In genomic region chr5:133264976-133265375, GRCm38 (mm10) we compare ENCODE assay signal across 18 mouse cellular contexts.
A peak's percentile ranks its signal among the peaks of the same experiment; 100 is the strongest.
DNase-seq lines count a peak whose midpoint lies in the region; ATAC-seq and TF ChIP-seq lines count a peak whose summit lies in the region.
"Had no signal": no experiment of that assay in that cellular context is flagged by ENCODE, and none has a peak within 500 bp of the region (broad histone marks: within the 10 kb centered on the region; RNA-seq: fewer than 3 reads in every experiment).

No protein-coding gene starts in this region.

- H3K27ac ChIP-seq in cerebellum, adult 2 months (ENCODE audit: insufficient read depth, low read length): no peak overlapping the region
- no peak overlapping the region for H3K27ac ChIP-seq in liver, embryonic 12.5 days
- H3K27ac ChIP-seq: embryonic facial prominence, embryonic 15.5 days; hindbrain, embryonic 13.5 days; lung, embryonic 15.5 days; neural tube, embryonic 13.5 days had no signal

- H3K9ac ChIP-seq in liver, embryonic 12.5 days: no peak overlapping the region
- H3K9ac ChIP-seq: embryonic facial prominence, embryonic 15.5 days; hindbrain, embryonic 13.5 days; lung, embryonic 15.5 days; neural tube, embryonic 13.5 days had no signal

- peaks cover 16% of the 10 kb centered on the region for H3K4me1 ChIP-seq in cerebellum, adult 2 months (ENCODE audit: control insufficient read depth, insufficient read depth, low read length)
- H3K4me1 ChIP-seq in liver, embryonic 12.5 days: no peaks in the 10 kb centered on the region
- H3K4me1 ChIP-seq: embryonic facial prominence, embryonic 15.5 days; lung, embryonic 15.5 days; neural tube, embryonic 13.5 days had no signal

- ATAC-seq in cerebellum, adult (ENCODE audit: insufficient number of reproducible peaks, low FRiP score, low TSS enrichment): no peak; the same call in 1 of the 2 replicates
- no peak for ATAC-seq in liver, embryonic 12.5 days
- ATAC-seq: Patski had no signal

- no peak for TF ChIP-seq CTCF in cerebellum, adult 2 months (IDR thresholded peaks at IDR 0.05; ENCODE audit: borderline replicate concordance, insufficient read depth, low read depth, low read length)

- no peaks in the 10 kb centered on the region for H3K9me3 ChIP-seq in liver, embryonic 12.5 days (replicated peaks)
- H3K9me3 ChIP-seq: embryonic facial prominence, embryonic 15.5 days; hindbrain, embryonic 13.5 days; lung, embryonic 15.5 days; neural tube, embryonic 13.5 days had no signal

- no peak for TF ChIP-seq POLR2A in cerebellum, adult 2 months (IDR thresholded peaks at IDR 0.05; ENCODE audit: borderline replicate concordance, insufficient read depth, low read length)

- H3K4me2 ChIP-seq in liver, embryonic 12.5 days: no peak overlapping the region
- H3K4me2 ChIP-seq: embryonic facial prominence, embryonic 15.5 days; hindbrain, embryonic 13.5 days; liver, embryonic 11.5 days; lung, embryonic 15.5 days; neural tube, embryonic 13.5 days had no signal

- DNase-seq in cerebellum, adult 2 months: peak; percentile 21 to 68
- peak; percentile 12 for DNase-seq in layer of hippocampus, adult 11-12 months (ENCODE audit: low spot score)
- DNase-seq in layer of hippocampus, postnatal 25 days (ENCODE audit: extremely low spot score in 1 of 2, low spot score in 1 of 2): no peak
- peak; percentile 55 for DNase-seq in cerebellum, adult 9-10 months
- DNase-seq in layer of hippocampus, postnatal 10 days (ENCODE audit: low spot score in 2 of 2): peak; percentile 11 to 29
- DNase-seq in spleen, postnatal 14 days (ENCODE audit: low spot score in 2 of 2): no peak
- DNase-seq: adrenal gland, postnatal 36 days; gastrocnemius, postnatal 14 days; kidney, adult 18-20 months; kidney, postnatal 36 days had no signal

- H3K36me3 ChIP-seq in liver, embryonic 12.5 days: no peaks in the 10 kb centered on the region
- H3K36me3 ChIP-seq: embryonic facial prominence, embryonic 15.5 days; hindbrain, embryonic 13.5 days; lung, embryonic 15.5 days; neural tube, embryonic 13.5 days had no signal

- no peaks in the 10 kb centered on the region for H3K27me3 ChIP-seq in cerebellum, adult 2 months (ENCODE audit: control insufficient read depth, insufficient read depth, low read length)
- no peaks in the 10 kb centered on the region for H3K27me3 ChIP-seq in liver, embryonic 12.5 days (replicated peaks)
- H3K27me3 ChIP-seq: embryonic facial prominence, embryonic 15.5 days; hindbrain, embryonic 13.5 days; lung, embryonic 15.5 days; neural tube, embryonic 13.5 days; Patski had no signal

- WGBS in cerebellum, adult 2 months: 17% methylated on average over 7 of the region's 7 CpGs
- 73% methylated on average over 7 of the region's 7 CpGs for WGBS in liver, embryonic 12.5 days (ENCODE audit: insufficient replicate concordance)

- no peak overlapping the region for H3K4me3 ChIP-seq in cerebellum, adult 2 months (replicated peaks; ENCODE audit: insufficient read depth, low read depth, low read length)
- H3K4me3 ChIP-seq in liver, embryonic 12.5 days: no peak overlapping the region
- H3K4me3 ChIP-seq: embryonic facial prominence, embryonic 15.5 days; hindbrain, embryonic 13.5 days; lung, embryonic 15.5 days; neural tube, embryonic 13.5 days had no signal

Comparison
In these comparisons a context has a peak if more than half of its experiments do, and no peak if none do; other contexts are left out.
1. DNase-seq: peak in cerebellum, adult 2 months (2 of 2), layer of hippocampus, adult 11-12 months (single experiment), cerebellum, adult 9-10 months (single experiment) and layer of hippocampus, postnatal 10 days (2 of 2); none in layer of hippocampus, postnatal 25 days (0 of 2) and spleen, postnatal 14 days (0 of 2).